Mouse (Mus musculus) ES-Bruce4 (cell line): ENCODE measurements around the gene Arfrp1.

Source experiments
- CTCF ChIP-seq: IDR thresholded peaks from one replicate; pipeline ENCODE4 v1.8.1; 2011; ENCODE audit warnings: low read depth, low read length
- EP300 ChIP-seq: IDR thresholded peaks from 2 replicates; pipeline ENCODE4 v1.6.1; 2011; ENCODE audit warnings: low read depth, low read length; ENCODE audit not compliant: insufficient read depth
- POLR2A ChIP-seq: IDR thresholded peaks from one replicate; pipeline ENCODE4 v1.8.1; 2011; ENCODE audit warnings: low read length; ENCODE audit not compliant: insufficient read depth

GRCm38 (mm10) chr2:181381631-181382306 is 16.6 kb upstream of the Arfrp1 start:
- TF ChIP-seq CTCF (no peak), POLR2A (no peak), EP300 (no peak)
